Mouse (Mus musculus) spleen, postnatal 10 days (tissue): ENCODE measurements around the gene Map3k11.

Experiments used
- DNase-seq, 2 experiments: peaks; one replicate each; pipeline ENCODE4 v3.0.0; 2021 to 2022; ENCODE audit warnings: low spot score in 2 of 2

The Map3k11 gene

GRCm38 (mm10) chr19:5688200-5689087 is at the start of gene Map3k11, which contains the start of gene Pcnx3:
Gene Map3k11, plus strand, starts transcription at chr19:5688742.
Gene Pcnx3, minus strand, starts transcription at chr19:5688908.
- DNase-seq, result peak; percentile 91 to 96

DNA sequence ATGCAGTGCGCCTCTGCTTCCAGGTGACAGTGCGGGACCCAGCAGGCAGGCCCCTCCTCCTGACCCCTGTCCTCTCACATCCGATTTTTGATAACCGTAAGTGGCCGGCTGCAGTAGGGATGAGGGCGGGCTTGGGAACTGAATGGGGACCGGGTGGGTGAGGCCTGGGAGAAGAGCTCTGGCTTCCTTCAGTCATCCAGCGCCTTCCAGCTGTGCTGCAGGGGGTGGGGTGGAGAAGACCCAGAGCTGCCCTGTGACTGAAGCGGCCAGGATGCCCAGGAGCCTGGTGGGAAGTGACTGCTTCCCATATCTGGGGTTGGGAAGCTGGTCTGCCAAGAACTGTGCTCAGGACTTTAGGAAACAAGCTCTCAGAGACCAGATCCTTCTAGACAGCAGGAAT is 48.2 kb upstream of the Map3k11 start:
- no peak for DNase-seq

GRCm38 (mm10) chr19:5641021-5641420 is 47.5 kb upstream of the Map3k11 start:
- no peak for DNase-seq

- no peak for DNase-seq
Observed at GRCm38 (mm10) chr19:5641641-5642040, 46.9 kb upstream of the Map3k11 start.

DNA sequence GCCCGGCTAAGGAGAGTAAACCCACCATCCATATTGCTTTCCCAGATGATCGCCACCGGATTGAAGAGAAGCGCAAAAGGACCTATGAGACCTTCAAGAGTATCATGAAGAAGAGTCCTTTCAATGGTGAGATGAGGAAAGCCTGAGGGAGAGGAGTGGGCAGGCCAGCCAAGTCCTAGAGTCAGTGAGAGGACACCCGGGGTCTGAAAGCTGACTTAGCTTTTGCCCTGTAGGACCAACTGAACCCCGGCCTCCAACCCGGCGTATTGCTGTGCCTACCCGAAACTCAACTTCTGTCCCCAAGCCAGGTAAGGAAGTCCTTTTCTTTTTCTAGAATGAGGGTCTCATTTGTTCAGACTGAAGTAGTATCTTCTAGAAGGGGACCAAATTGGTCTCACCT is 43.3 kb upstream of the Map3k11 start:
- DNase-seq, result no peak

DNA sequence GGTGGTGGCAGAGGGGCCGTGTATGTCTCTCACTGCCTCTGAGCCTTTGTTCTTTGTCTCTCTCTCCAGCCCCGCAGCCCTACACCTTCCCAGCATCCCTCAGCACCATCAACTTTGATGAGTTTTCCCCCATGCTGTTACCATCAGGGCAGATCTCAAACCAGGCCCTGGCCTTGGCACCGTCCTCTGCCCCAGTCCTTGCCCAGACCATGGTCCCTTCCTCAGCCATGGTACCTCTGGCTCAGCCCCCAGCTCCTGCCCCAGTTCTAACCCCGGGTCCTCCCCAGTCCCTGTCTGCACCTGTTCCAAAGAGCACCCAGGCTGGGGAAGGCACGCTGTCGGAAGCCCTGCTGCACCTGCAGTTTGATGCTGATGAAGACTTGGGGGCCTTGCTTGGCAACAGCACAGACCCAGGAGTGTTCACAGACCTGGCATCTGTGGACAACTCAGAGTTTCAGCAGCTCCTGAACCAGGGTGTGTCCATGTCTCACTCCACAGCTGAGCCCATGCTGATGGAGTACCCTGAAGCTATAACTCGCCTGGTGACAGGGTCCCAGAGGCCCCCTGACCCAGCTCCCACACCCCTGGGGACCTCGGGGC is 41.7 kb upstream of the Map3k11 start:
- no peak for DNase-seq

GRCm38 (mm10) chr19:5647791-5648190 is 40.8 kb upstream of the Map3k11 start:
- DNase-seq, result no peak

DNA sequence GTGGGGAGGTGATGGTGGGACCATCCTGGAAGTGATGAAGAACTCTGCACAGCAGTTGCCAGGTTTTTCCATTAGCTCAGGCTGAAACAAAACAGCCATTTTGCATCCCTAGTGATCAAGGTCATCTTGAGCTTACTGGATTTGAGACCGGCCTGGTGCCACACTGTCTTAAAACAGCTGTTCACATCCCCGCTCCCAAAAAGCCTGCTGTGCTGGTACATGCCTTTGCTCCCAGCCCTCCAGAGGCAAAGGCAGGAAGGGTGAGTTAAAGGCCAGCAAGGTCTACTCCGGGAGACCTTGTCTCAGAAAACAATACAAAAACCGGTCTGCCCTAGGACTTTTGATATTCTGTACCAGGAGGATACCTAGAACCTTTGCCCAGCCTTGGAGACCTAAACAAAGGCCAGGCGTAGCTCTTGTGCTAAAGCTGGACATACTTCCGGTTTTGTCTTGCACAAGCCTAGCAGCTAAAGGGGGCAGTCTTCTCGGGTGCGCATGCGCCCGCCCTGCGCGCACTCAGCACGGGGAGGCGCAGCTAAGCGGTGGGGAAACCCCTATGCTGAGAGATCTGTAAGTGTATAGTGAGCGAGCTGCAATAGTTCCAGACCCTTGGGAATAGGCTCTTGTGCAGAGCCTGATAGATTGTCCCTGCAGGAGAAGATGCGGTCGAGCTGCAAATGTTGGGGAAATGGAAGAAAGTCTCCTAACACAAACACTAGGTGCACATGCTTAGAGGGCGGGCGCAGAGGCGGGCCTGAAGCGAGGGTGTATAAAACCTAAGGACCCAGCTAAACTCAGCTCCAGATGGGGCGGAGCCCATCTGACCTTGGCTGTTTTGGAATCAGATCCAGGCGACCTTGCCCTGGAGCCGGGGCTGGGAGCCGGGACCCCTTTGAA is 39.9 kb upstream of the Map3k11 start:
- peak; percentile 62 to 80 for DNase-seq

GRCm38 (mm10) chr19:5649298-5649741 is 39.2 kb upstream of the Map3k11 start:
- DNase-seq, result peak in 1 of 2 experiments; percentile 44

DNA sequence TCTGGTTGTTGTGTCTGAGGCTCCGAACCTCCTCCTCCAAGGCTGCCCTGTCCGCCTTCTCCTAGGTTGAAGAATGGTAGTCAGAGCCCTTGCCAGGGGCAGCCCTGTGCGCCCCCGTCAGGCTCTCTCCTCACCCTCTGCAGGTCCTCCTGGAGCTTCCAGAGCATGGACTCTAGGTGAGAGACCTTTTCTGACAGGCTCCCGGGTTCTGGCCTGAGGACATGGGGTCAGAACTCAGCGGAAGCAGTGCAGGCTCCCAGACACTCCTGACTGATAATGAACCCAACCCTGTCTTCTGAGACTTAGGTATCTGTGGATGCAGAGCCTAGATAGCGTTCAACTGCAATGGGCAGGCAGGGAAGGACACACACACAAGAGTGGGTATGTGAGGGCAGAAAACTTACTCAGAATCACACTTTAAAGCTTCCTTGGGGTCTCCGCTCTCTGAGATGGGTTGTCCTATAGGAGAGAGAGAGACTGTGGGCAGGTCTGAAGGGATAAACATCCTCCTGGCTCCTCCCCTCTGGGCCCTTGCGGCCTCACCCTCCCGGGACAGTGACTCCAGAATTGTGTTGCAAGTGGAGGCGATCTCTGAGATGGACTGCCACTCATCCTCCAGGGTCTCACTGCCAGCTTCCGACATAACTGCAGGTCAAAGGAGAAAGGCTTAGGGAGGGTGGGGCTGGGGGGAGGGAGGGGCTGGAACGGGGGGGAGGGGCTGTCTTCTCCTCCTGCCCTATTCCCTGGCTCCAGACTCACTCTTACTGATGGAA is 36.9 kb upstream of the Map3k11 start:
- peak in 1 of 2 experiments; percentile 16 for DNase-seq

GRCm38 (mm10) chr19:5652570-5652969 is 36.0 kb upstream of the Map3k11 start:
- DNase-seq, result no peak

DNA sequence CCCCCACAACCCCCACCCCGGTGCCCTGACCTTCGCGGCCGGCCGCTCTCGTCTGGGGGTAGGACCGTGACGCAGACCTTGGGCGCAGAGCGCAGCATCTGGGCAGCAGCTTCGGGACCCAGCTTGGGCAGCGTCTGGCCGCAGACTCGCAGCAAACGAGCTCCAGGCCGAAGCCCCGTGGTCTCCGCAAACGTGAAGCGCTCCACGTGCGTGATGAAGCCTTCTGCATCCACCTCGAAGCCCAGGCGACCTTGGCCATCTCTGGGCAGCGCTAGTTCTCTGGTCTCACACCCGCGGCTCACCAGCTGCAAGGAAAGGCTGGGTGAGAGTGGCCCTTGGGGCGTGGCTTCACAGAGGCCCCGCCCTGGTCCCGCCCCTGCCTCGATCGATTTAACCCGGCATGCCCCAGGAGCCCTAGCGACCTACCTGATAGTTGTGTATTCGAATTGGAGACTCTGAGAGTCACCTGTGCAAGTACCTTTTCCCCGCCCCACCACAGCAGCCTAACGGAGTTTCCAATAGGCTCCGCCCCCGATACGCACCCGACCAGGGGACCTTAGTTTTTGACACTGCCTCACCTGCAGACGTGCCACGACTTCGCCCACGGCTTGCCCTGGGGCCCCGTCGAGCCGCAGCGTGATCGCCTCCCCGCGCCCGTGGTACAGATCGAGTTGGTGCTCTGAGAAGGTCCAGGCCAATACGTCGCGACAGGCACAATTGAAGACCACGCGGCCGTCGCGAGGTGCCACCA is 34.4 kb upstream of the Map3k11 start:
- DNase-seq, result no peak

DNA sequence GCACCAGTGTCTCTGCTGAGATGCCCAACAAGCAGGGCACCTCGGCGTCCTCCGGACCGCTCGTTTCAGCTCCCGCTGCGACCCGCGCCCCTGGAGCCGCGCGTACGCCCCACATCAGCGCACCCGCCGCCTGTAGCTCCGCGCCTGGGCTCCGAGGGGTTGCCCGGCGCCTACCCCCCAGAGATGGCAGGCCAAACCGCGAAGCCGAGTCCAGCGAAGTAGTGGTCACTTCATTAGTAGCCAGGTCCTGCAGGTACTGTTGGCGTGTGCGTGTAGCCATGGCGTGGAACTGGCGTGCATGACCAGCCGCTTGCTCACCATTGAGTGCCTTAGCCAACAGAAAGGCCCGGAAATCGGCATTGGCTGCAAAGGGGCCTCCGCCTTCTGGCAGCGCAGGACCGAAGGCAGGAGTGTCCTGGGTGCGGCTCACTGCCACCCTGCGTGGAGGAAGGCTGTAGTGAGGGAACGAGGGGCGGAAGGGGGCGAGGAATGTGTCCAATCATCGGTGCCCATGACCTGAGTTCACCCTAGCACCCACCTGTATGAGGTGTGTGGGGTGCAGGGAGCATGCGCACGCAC is 33.7 kb upstream of the Map3k11 start:
- no peak for DNase-seq

- peak; percentile 56 to 70 for DNase-seq
Observed at GRCm38 (mm10) chr19:5660942-5661751, 27.4 kb upstream of the Map3k11 start.

GRCm38 (mm10) chr19:5662310-5662709 is 26.2 kb upstream of the Map3k11 start:
- DNase-seq, result peak; percentile 42 to 66

- peak; percentile 97 for DNase-seq
Observed at GRCm38 (mm10) chr19:5662981-5663913, 25.3 kb upstream of the Map3k11 start, which contains the start of gene Sipa1. Gene Sipa1, minus strand, starts transcription at chr19:5663707.

DNA sequence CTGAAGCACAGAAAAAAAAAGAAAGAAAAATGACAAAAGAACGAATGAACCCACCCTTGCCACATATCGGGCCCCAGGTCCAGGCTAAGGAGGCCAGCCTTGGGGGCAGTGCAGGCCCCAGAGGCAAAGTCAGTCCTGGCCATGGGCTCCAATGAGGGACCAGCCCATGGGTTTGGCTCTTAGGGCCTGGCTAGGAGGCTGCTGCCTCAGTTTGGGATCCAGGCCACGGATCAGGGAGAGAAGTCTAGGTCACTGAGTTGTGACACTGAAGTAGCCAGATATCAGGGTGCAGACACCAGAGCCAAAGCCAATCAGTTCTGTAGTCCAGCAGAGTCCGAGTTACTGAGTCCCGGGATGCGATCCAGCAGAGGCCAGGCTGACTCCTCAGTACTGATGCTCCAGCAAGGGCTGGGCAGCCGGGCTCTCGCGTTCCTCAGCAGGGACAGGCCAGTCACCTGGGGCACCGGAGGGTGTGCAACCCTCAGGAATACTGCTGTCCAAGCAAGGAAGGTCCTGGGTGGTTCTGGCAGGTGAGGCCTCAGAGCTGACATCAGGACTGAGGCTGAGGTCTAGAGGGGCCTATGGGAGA is 23.8 kb upstream of the Map3k11 start:
- peak; percentile 57 to 61 for DNase-seq

GRCm38 (mm10) chr19:5665465-5665864 is 23.1 kb upstream of the Map3k11 start:
- peak; percentile 78 to 86 for DNase-seq
